Mouse (Mus musculus): ENCODE measurements at regions not wholly inside any gene's neighbourhood (a gene's known extent, or its start where the extent isn't known, plus 50 kb on each side); places are given as distances from the start of the nearest gene placed in this dataset.
"Not testable (repeated sequence)": the region's sequence is repeated elsewhere in the genome, so short reads cannot be mapped to it uniquely, and the experiment has no call there.

- not testable (repeated sequence) for TF ChIP-seq CTCF (IDR thresholded peaks at IDR 0.05; ENCODE audit: insufficient read depth, low read length); POLR2A (IDR thresholded peaks at IDR 0.05; ENCODE audit: borderline replicate concordance, extremely low read depth, low read depth, low read length)
Observed at GRCm38 (mm10) chr6:95041351-95041750, 75.7 kb upstream of the Kbtbd8 start.

Measured in lung, adult 2 months (tissue).